Mouse (Mus musculus) ovary, postnatal 36 days (tissue): ENCODE results near the gene Cldn19.

Experiments
- DNase-seq: peaks from one replicate; pipeline ENCODE4 v3.0.0; 2022; ENCODE audit warnings: low spot score, mixed read lengths

Gene Cldn19

GRCm38 (mm10) chr4:119300761-119301160, 45.5 kb downstream of the Cldn19 start:
- no peak for DNase-seq

GRCm38 (mm10) chr4:119301777-119302176, 46.6 kb downstream of the Cldn19 start:
- DNase-seq = no peak

- DNase-seq = no peak
Measured at GRCm38 (mm10) chr4:119303291-119303690, 48.1 kb downstream of the Cldn19 start.

GRCm38 (mm10) chr4:119305418-119305817, 50.2 kb downstream of the Cldn19 start:
- DNase-seq = no peak
